Mouse (Mus musculus) megakaryocyte, embryonic 14.5 days (primary cell): Measurements from ENCODE around the gene Arhgap42. TPM values are rescaled to one million over a fixed set of nuclear protein-coding genes. Genes with fewer than 3 reads are reported as not detected.

Experiments used
- H3K27me3 ChIP-seq: replicated peaks from 2 replicates; pipeline ENCODE3; 2012; ENCODE audit warnings: inconsistent platforms
- H3K36me3 ChIP-seq: replicated peaks from 2 replicates; pipeline ENCODE3; 2012; ENCODE audit warnings: low read length, inconsistent platforms, mixed read lengths
- H3K4me1 ChIP-seq: 2 replicates; pipeline ENCODE4 v1.6.1; 2012; ENCODE audit warnings: inconsistent platforms
- H3K4me3 ChIP-seq: replicated peaks from 2 replicates; pipeline ENCODE3; 2012; ENCODE audit warnings: moderate library complexity, mild to moderate bottlenecking, inconsistent platforms
- H3K9me3 ChIP-seq: 2 replicates; pipeline ENCODE4 v1.6.1; 2012; ENCODE audit warnings: inconsistent platforms
- FLI1 ChIP-seq: IDR thresholded peaks from 2 replicates; pipeline ENCODE4 v1.6.1; 2012; ENCODE audit warnings: low read length, inconsistent platforms, mixed read lengths
- GATA1 ChIP-seq: IDR thresholded peaks from 3 replicates; pipeline ENCODE4 v1.6.1; 2012; ENCODE audit warnings: mixed read lengths, low read length, inconsistent platforms, borderline replicate concordance
- polyA plus RNA-seq: library from polyadenylated mRNA; stranded (reverse); fragments of >175 nt; gene quantifications from 2 replicates; pipeline ENCODE4 v1.2.3, GENCODE M21; 2012; ENCODE audit warnings: low replicate concordance; ENCODE audit not compliant: insufficient read depth

The Arhgap42 gene
- polyA plus RNA-seq, 1 experiment = not detected

GRCm38 (mm10) chr9:9211411-9212087 lies 27.4 kb downstream of the Arhgap42 start:
- Histone ChIP-seq H3K4me3 (no peak overlapping the region), H3K9me3 (no peaks in the 10 kb centered on the region), H3K27me3 (no peaks in the 10 kb centered on the region), H3K4me1 (no peaks in the 10 kb centered on the region), H3K36me3 (no peaks in the 10 kb centered on the region)
- TF ChIP-seq GATA1 = no peak
- no peak for TF ChIP-seq FLI1

- Histone ChIP-seq H3K27me3 (no peaks in the 10 kb centered on the region), H3K4me3 (no peak overlapping the region), H3K36me3 (no peaks in the 10 kb centered on the region), H3K4me1 (no peaks in the 10 kb centered on the region), H3K9me3 (no peaks in the 10 kb centered on the region)
- TF ChIP-seq GATA1 = no peak
- no peak for TF ChIP-seq FLI1
Measured at GRCm38 (mm10) chr9:9210464-9210863, 28.4 kb downstream of the Arhgap42 start.

- H3K4me3 ChIP-seq = no peak overlapping the region
- H3K36me3 ChIP-seq = no peaks in the 10 kb centered on the region
- no peaks in the 10 kb centered on the region for H3K4me1 ChIP-seq
- TF ChIP-seq GATA1 (no peak), FLI1 (no peak)
- H3K27me3 ChIP-seq = no peaks in the 10 kb centered on the region
- H3K9me3 ChIP-seq = no peaks in the 10 kb centered on the region
Measured at GRCm38 (mm10) chr9:9208205-9208604, 30.7 kb downstream of the Arhgap42 start.

GRCm38 (mm10) chr9:9207251-9207650 lies 31.6 kb downstream of the Arhgap42 start:
- no peak overlapping the region for H3K4me3 ChIP-seq
- no peak for TF ChIP-seq FLI1
- H3K4me1 ChIP-seq = no peaks in the 10 kb centered on the region
- no peaks in the 10 kb centered on the region for H3K9me3 ChIP-seq
- H3K36me3 ChIP-seq = no peaks in the 10 kb centered on the region
- H3K27me3 ChIP-seq = no peaks in the 10 kb centered on the region

- no peaks in the 10 kb centered on the region for H3K36me3 ChIP-seq
- H3K27me3 ChIP-seq = no peaks in the 10 kb centered on the region
- no peaks in the 10 kb centered on the region for H3K4me1 ChIP-seq
- H3K9me3 ChIP-seq = no peaks in the 10 kb centered on the region
- TF ChIP-seq FLI1 (no peak), GATA1 (no peak)
- H3K4me3 ChIP-seq = no peak overlapping the region
Measured at GRCm38 (mm10) chr9:9200827-9201388, 38.0 kb downstream of the Arhgap42 start.

DNA sequence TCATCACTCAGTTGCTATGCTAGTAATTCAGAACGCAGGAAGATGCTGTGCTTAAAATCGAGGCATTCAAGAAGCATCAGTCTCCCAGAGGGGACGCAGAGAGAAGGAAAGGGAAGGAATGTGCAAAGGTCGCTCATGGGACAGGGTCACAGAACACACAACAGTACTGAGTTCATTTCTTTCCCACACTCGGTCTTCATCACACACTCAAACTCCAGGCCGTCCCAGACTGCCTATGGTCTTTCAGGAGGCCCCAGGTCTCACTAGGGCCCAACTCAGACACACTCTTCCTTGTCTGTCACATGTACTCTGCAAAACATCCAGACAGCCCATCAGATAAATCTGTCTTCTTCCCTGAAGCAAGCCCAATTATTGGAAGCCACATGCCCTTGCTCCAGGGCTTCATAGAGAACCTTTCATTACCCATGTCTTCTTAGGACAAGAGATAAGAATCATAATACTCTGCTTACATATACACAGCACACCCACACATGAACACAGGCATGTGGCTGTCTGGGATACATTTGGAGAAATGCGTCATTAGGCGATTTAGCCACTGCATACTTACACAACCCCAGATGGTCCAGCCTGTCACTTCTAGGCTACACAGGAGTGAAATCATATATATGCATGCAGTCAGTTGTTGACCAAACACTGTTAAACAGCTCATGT lies 39.6 kb downstream of the Arhgap42 start:
- H3K4me1 ChIP-seq = no peaks in the 10 kb centered on the region
- H3K36me3 ChIP-seq = no peaks in the 10 kb centered on the region
- no peak overlapping the region for H3K4me3 ChIP-seq
- H3K27me3 ChIP-seq = no peaks in the 10 kb centered on the region
- H3K9me3 ChIP-seq = no peaks in the 10 kb centered on the region
- TF ChIP-seq FLI1 = no peak
- TF ChIP-seq GATA1 = no peak

DNA sequence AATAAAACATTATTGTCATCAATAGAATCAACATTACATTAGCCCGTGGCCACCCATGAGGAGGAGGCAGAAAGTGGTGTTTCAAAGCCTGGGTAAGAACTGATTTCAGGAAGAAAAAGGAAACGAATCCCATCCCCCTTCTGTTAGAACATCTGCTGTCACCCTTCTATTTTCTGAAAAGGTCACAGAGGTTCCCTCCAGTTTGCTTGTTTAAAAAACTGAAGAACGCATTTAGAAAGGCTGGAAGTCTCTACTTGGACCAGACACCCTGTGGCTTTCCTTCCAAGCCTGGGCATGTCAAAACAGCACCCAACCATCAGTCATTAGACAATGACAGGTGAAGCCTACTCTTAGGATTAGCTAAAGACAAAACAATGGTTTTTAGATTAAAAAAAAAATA lies 40.3 kb downstream of the Arhgap42 start:
- TF ChIP-seq FLI1 (no peak), GATA1 (no peak)
- Histone ChIP-seq H3K4me1 (no peaks in the 10 kb centered on the region), H3K27me3 (no peaks in the 10 kb centered on the region), H3K4me3 (no peak overlapping the region), H3K9me3 (no peaks in the 10 kb centered on the region), H3K36me3 (no peaks in the 10 kb centered on the region)

GRCm38 (mm10) chr9:9196046-9196445 lies 42.9 kb downstream of the Arhgap42 start:
- Histone ChIP-seq H3K27me3 (no peaks in the 10 kb centered on the region), H3K9me3 (no peaks in the 10 kb centered on the region), H3K4me3 (no peak overlapping the region), H3K36me3 (no peaks in the 10 kb centered on the region), H3K4me1 (no peaks in the 10 kb centered on the region)
- TF ChIP-seq GATA1 (no peak), FLI1 (no peak)

DNA sequence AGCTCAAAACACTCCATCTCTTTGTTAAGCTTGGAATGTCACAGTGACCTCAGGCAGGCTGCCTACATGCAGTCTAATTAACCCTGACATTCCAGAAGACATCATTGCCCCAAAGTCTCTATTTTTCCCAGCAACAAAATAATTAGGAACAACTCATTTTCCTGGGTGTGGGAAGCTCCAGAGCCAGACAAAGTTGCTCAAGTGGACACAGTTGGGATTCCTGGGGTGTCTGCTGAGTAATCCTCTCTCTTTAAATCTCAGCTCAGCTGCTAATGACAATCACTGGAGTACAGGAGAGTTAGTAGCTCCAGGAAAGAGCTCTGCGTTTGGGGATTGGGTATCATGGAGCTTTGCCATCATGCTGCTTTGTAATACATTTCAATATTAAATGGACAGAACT lies 44.4 kb downstream of the Arhgap42 start:
- Histone ChIP-seq H3K4me3 (no peak overlapping the region), H3K4me1 (no peaks in the 10 kb centered on the region), H3K36me3 (no peaks in the 10 kb centered on the region), H3K9me3 (no peaks in the 10 kb centered on the region), H3K27me3 (no peaks in the 10 kb centered on the region)
- TF ChIP-seq GATA1 = no peak
- no peak for TF ChIP-seq FLI1

- Histone ChIP-seq H3K4me3 (no peak overlapping the region), H3K9me3 (no peaks in the 10 kb centered on the region; the same call in 1 of the 2 replicates), H3K27me3 (no peaks in the 10 kb centered on the region), H3K4me1 (no peaks in the 10 kb centered on the region), H3K36me3 (no peaks in the 10 kb centered on the region)
- TF ChIP-seq GATA1 = no peak
- TF ChIP-seq FLI1 = no peak
Measured at GRCm38 (mm10) chr9:9192716-9193115, 46.2 kb downstream of the Arhgap42 start.
